Mouse (Mus musculus): ENCODE data around the gene Olfr212. TPM values are rescaled to one million over a fixed set of nuclear protein-coding genes. Genes with fewer than 3 reads are reported as not detected.

Gene Olfr212
- not detected in 2 replicates for polyA plus RNA-seq (2015; fragmentation: Nextera tagmentation; extraction: Ambion mirVana)

GRCm38 (mm10) chr6:116506302-116507003 lies at the start of gene Olfr212:
Gene Olfr212 (plus strand): TSS chr6:116506516.

GRCm38 (mm10) chr6:116460544-116461283 lies 45.6 kb upstream of the Olfr212 start, which contains the start of gene Alox5:
Gene Alox5 (minus strand): TSS chr6:116461178.

GRCm38 (mm10) chr6:116488791-116489190 lies 17.5 kb upstream of the Olfr212 start, which contains the start of gene Olfr211:
Gene Olfr211 (plus strand): TSS chr6:116489091.

GRCm38 (mm10) chr6:116538156-116538555 lies 31.8 kb downstream of the Olfr212 start, which contains the start of gene Olfr213:
Gene Olfr213 (plus strand): TSS chr6:116538456.

GRCm38 (mm10) chr6:116550841-116551240 lies 44.5 kb downstream of the Olfr212 start, which contains the start of gene Gm5580:
Gene Gm5580 (plus strand): TSS chr6:116551141.

GRCm38 (mm10) chr6:116553935-116554334 lies 47.6 kb downstream of the Olfr212 start, which contains the start of gene Olfr214:
Gene Olfr214 (plus strand): TSS chr6:116554235.

Other genes with a start within 250 kb of the Olfr212 start
- 1.9 and 2.1 TPM in 2 replicates for gene Zfand4, start 242.3 kb upstream of the Olfr212 start, polyA plus RNA-seq (2015; fragmentation: Nextera tagmentation; extraction: Ambion mirVana)
- gene March8, start 168.5 kb upstream of the Olfr212 start, polyA plus RNA-seq (2015; fragmentation: Nextera tagmentation; extraction: Ambion mirVana) = 15.8 and 17.0 TPM in 2 replicates
- 2.0 and 2.9 TPM in 2 replicates for gene Alox5, start 45.3 kb upstream of the Olfr212 start, polyA plus RNA-seq (2015; fragmentation: Nextera tagmentation; extraction: Ambion mirVana)
- gene Olfr211, start 17.4 kb upstream of the Olfr212 start, polyA plus RNA-seq (2015; fragmentation: Nextera tagmentation; extraction: Ambion mirVana) = not detected in 2 replicates
- gene Olfr213, start 31.9 kb downstream of the Olfr212 start, polyA plus RNA-seq (2015; fragmentation: Nextera tagmentation; extraction: Ambion mirVana) = not detected in 2 replicates
- gene Gm5580, start 44.6 kb downstream of the Olfr212 start, polyA plus RNA-seq (2015; fragmentation: Nextera tagmentation; extraction: Ambion mirVana) = 0.33 and 0.42 TPM in 2 replicates
- not detected in 2 replicates for gene Olfr214, start 47.7 kb downstream of the Olfr212 start, polyA plus RNA-seq (2015; fragmentation: Nextera tagmentation; extraction: Ambion mirVana)
- not detected in 2 replicates for gene Olfr215, start 77.7 kb downstream of the Olfr212 start, polyA plus RNA-seq (2015; fragmentation: Nextera tagmentation; extraction: Ambion mirVana)
- gene Zfp422, start 122.5 kb downstream of the Olfr212 start, polyA plus RNA-seq (2015; fragmentation: Nextera tagmentation; extraction: Ambion mirVana) = 41.5 and 45.5 TPM in 2 replicates
- gene Depp1, start 144.1 kb downstream of the Olfr212 start, polyA plus RNA-seq (2015; fragmentation: Nextera tagmentation; extraction: Ambion mirVana) = 23.4 and 30.2 TPM in 2 replicates
- 17.6 and 18.2 TPM in 2 replicates for gene Rassf4, start 167.4 kb downstream of the Olfr212 start, polyA plus RNA-seq (2015; fragmentation: Nextera tagmentation; extraction: Ambion mirVana)
- 3.2 and 3.3 TPM in 2 replicates for gene Tmem72, start 210.4 kb downstream of the Olfr212 start, polyA plus RNA-seq (2015; fragmentation: Nextera tagmentation; extraction: Ambion mirVana)

Measured in skeletal muscle tissue, postnatal 0 days (tissue).